Mouse (Mus musculus) liver, postnatal 0 days (tissue): ENCODE results near the gene Dnm3.

ENCODE experiments used
- CTCF ChIP-seq: sonication (generic); IDR thresholded peaks from 2 replicates; pipeline ENCODE4 v1.5.1; 2016; ENCODE audit warnings: antibody characterized with exemption, low read depth
- EP300 ChIP-seq: IDR thresholded peaks from 2 replicates; pipeline ENCODE4 v1.6.1; 2016; ENCODE audit warnings: antibody characterized with exemption, low read depth, mild to moderate bottlenecking

DNA sequence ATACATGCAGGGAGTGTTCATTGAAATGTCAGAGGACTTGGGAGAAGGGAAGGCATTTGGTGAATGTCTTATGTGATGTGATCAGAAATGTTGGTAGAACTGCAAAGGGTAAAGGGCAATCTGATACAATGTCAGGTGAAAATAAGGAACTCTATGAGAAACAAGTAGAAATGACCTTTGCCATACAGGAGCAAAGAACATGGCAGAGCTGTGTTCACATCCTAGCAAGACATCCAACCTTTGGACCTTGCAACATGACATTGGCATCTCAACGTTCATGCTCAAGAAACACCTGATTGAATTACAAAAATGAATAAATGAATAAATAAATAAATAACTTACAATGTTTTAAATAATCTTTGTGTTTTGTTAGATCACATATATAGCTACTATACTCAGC, 37.3 kb upstream of the Dnm3 start:
- no peak for TF ChIP-seq EP300
- TF ChIP-seq CTCF = no peak
